Mouse (Mus musculus) right cerebral cortex, postnatal 36 days (tissue): ENCODE measurements around the gene Hspb3.

ENCODE experiments used
- DNase-seq, 2 experiments: peaks; one replicate each; pipeline ENCODE4 v3.0.0; 2022; ENCODE audit warnings: low spot score in 2 of 2, mixed read lengths in 1 of 2

Hspb3 gene

DNA sequence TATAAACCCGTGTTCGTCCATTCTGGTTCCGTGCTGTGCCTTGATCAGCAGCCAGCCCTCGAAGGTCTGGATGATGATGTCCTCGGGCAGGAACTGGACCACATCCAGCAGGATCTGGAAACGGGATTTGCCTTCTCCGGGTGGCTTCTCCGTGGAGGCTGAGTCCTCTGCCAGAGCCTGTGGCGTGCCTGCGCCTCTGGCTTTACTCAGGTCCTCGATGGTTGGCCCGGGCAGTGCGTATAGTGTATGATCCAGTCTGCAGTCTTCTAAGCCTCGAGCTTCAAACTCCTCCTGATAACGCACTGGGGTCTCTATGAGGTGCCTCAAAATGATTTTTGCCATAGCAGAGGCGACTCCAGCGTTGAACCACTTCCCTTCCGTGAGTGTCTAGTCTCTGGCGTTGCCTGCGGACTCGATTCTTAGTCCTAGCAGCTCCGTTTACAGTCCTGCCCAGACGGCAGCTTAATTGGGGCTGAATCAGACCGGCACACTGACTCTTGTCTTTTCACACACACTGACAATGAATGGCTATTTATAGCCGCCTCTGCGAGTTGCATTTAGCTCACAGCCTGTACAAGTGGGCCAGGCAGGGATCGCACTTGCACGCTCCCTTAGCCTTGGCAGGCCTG is at the start of gene Hspb3:
TSS of gene Hspb3 (minus strand) at position 526 of the 629 bp plus-strand sequence.
- DNase-seq = peak; percentile 30 to 66

DNA sequence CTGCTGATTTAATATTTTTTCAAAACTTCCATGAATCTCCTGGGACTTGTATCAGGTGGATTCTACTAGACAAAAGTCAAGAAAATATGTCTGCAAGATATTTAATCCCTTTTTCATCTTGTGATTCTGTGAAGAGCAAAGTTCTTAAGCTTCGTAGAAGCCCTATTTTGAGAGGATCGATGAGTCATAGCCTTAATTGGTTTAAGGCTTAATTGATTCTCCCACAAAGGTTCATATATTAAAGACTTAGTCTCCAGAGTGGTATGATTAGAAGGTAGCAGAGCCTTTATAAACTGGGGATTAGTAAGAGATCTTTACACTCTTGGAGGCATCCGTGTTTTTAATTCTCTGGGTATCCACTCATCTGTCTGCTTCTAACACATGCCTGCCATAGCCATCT is 49.7 kb upstream of the Hspb3 start:
- DNase-seq = no peak

DNA sequence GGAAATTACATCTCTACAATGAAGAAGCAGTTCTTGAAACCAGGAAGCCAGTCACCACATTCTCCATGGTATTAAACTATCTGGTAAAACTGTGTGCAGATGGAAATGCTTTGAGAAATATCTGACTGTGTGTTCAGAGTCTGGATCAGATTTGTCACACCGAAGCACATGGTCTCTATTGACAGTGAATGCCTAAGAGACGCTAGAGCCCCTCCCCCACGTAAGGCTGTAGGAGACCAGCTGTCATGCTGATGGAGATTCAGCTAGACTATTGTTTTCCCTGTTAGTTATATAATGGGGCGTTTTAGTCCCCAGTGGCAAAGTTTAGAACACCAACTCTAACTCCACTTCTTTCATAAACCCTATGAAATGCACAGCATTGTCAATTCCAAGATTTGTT is 42.7 kb upstream of the Hspb3 start:
- no peak for DNase-seq

DNA sequence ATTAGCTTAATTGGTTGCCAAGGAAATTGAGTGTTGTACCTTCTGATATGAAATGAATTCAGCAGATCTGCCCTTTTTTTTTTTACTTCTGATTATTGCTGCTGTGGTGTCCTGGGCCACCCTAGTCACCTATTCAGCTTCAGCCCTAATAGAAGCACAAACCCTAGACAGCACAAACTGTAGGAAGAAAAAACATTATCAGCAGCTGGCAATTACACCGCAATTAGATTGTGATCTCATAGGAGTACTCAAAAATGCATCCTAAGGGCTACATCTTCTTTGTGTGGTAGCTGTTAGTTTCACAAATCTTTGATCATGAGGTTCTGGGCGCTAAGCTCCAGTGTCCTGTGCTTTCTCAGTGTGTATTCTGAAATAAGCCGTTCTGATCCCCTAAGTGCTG is 37.7 kb upstream of the Hspb3 start:
- no peak for DNase-seq

DNA sequence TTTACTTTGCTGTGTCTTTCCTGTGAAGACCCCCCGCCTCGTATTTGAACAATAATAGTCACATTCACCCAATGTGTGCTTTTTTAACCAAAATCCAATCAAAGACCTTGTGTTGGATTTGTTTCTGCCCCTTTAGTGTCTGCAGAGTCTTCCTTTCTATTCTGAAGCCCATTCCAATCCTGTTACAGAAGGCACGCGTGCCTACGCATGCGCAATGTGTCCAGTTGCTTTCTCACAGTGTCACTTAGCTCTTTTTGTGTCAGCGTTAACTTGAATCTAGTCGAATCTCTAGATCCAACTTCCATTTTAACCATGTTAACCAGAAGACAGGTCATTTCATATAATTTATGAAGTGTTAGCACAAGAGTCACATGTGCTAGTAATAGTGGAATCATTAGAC is 36.5 kb upstream of the Hspb3 start:
- no peak for DNase-seq

DNA sequence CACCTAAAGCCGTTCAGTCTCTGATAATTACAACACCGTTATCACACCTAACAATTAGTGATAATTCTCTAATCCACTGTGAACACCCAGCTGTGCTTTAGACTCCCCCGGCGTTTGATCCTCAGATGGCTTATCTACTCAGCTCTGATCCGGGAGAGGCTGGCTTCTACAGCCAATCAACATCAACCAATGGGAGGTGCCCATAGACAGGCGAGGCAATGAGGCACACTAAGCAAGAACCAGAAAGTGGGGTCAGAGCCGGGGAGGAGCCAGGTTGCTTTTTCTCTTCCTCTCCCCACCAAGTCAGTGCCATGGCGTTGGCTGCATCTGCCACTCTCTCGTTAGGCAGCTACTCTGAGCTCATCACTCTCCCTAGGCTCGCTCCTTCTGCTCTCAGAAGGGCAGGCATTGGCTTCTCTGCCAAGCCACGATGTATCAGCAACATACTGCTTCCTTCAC is 36.0 kb upstream of the Hspb3 start:
- DNase-seq = peak in 1 of 2 experiments; percentile 39

DNA sequence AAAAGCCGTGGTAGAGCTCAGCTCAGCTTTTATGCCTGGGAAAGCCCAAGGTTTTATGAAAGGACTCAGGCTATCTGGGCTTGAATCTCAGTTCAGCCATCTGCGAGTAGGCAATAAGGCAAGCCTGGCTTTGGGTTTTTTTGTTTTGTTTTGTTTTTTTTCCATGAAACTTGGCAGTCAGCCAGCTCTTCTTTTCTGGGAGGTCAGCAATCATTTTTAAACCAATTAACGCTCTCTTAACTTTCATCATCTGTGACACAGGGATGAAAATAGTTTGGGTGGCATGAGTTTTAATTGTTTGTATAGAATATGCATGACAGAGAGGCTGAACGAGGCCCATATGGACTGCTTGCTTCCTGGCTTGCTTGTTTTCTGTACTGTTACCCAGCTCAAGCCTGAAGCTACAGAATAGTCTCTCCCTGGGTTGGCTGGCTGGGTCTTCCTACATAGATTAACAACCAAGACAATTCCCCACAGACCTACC is 33.4 kb upstream of the Hspb3 start:
- DNase-seq = no peak

DNA sequence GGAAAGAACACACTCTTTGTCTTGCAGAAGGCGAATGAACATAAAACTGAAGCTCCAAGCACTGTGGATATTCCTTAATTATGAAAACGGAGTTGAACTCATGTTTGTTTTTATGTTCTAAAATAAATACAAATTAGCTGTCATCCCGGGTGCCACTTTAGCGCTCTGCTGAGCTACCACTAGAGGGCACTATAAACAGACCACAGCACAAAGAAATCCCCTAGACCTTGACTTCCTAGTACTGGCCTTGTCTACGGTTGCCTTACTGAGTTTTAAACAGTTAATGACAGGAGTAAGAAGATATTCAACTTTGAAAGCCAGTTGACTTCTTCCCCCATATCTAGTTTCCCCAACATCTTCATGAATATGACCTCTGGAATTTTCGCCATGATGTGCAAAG is 29.9 kb upstream of the Hspb3 start:
- DNase-seq = peak; percentile 9 to 16

DNA sequence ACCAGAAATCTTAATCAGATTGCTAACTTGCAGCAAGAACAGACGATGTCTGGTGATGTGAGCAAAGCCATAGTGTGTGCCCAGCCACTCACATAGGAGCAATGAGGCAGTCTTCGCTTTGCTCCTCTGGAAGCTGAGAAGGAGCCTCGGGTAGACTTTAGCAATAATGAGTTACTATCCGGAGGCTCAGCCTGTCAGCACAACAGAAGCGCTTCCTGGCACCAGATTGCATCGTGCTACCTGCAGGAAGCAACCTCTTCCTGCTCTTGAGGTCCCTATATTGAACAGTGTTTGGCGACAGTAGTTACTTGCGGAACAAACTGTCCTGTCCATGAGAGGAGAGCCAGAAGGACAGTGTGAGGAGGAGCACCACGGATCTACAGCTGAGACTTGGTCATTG is 28.2 kb upstream of the Hspb3 start:
- DNase-seq = no peak

DNA sequence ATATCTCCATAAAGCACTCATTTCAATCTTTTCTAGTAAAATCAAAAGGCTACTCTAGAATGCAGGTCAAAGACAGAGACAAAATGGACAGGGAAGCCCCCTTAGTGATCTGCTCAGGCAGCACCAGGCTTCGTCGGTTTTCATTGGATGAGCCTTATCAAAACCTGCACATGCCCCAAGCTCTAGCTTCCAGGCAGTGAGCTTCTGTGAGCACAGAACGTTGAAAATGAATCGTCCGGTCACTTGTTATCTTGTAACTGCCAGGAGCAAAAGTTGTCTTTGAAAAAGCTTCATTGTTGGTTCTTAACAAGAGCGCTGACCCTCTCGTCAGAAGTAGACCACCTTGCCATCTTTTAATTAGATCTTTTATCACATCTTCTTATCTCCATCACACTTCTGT is 26.4 kb upstream of the Hspb3 start:
- no peak for DNase-seq

DNA sequence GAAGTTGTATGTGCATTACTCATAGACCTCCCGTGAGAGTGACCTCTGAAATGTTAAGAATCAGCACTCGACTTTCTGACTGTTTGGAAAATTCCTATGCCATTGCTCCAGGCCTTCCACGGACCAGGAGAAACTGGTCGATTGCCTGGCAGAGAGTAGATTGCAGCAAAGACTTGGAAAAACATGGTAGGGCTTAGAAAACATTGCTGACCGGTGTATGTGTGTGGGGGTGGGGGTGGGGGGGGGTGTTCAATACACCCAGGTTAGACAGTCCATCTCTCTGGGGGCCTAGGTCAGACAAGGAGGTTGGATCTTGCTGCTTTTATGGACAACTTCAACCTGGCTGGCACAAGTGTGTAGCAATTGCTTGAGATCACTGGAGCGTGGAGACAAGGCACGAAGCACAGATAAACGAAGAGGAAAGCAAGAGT is 23.2 kb upstream of the Hspb3 start:
- no peak for DNase-seq

DNA sequence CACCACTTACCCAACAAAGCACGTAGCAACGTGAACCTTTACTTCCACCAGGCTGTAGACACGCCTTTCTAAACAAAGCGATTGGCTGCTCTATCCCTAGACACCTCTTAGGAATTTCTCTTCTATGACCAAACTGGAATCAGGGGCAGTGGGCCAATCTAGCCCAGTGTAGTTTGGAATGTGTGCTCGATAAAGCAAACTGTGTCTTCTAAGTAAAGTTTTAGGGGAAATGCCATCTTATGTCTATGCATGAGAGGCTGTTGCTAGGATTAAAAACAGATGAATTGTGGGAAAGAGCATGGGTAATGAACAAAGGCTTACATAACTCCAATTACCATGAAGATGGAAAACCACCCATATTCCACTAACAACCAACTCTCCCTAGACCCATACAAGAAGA is 19.3 kb upstream of the Hspb3 start:
- DNase-seq = no peak

DNA sequence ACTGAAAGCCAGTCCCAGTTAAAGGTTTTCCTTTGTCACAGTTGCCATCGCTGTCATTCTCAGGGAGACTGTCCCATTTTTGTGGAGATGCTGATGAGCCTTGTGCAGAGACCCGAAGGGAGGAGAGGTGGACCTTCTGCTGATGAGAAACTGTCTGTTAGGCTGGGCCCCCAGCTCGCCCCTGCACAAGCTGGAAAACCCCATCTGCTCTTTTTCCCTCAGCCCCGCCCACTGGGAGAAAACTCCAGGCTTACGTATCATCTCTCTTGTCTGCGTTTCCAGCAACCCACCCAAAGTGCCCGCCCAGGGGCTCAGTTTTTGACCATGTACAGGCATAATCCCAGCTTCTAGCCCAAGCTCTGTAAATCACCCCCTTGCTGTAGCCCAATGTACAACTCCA is 17.2 kb upstream of the Hspb3 start:
- DNase-seq = no peak

DNA sequence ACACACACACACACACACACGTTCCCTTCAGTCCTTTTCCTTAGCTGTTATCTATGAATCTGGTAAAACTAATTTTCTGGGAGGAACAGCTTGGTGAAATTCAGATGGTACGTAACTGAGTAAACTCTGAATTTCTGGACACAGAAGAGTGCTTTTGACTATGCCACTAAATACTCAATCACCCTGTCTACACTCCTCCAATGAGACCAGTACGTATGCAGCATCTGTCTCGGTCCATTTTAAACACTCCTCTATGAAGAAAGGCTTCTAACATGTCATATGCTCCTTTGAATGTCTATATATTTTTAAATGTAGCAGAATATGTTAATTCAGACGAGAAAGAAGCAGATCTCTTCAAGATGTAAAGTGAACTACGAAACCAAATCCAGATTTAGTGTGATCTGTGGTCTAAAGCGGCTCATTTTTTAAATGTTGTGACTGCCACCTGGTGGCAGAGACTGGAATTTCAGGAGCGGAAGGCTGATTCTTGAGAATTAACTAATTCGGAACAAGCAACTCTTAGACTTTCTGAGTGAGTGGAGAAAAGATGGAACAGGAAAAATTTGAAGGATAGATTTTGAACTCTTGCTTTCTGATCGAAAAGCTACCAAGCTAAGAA is 6.1 kb upstream of the Hspb3 start:
- peak in 1 of 2 experiments; percentile 45 for DNase-seq

DNA sequence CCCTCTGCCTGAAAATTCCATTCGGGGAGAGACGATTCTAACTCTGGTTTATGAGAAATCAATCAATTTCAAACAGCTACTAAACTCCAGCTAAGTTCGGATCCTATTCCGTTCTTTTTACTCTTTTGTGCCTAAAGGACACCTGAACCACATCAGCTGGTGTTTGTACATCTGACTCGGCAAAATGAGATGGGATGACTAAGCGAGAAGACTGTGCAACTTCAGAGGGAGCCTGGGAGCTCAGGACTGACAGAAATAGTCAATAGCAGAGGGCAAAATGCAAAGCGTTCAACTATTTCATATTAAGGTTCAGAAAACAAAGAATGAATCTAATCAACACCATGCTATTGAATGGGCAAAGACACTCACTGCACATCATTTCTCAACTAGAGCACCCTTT is 407 bp upstream of the Hspb3 start:
- no peak for DNase-seq

DNA sequence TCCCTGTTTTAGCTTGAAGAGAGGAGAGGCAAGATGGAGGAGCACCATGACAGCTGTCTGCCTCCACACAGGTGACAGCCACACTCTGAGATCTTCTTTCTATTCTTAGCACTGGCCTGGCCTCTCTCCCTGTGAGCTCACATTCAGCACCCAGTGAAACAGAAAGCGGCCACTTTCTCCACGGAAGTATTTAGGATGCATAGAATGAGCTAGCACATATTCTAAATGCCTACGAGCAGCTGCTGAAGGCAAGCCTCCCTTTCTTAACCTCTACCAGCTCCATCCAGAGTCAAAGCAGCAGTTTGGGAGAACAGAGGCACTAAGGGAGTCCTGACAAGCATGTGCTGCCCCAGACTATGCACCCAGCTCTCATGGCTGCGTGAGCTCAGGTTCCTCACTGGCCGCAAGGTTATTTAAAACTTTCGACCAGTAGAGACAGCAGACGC is 1.6 kb downstream of the Hspb3 start:
- no peak for DNase-seq

DNA sequence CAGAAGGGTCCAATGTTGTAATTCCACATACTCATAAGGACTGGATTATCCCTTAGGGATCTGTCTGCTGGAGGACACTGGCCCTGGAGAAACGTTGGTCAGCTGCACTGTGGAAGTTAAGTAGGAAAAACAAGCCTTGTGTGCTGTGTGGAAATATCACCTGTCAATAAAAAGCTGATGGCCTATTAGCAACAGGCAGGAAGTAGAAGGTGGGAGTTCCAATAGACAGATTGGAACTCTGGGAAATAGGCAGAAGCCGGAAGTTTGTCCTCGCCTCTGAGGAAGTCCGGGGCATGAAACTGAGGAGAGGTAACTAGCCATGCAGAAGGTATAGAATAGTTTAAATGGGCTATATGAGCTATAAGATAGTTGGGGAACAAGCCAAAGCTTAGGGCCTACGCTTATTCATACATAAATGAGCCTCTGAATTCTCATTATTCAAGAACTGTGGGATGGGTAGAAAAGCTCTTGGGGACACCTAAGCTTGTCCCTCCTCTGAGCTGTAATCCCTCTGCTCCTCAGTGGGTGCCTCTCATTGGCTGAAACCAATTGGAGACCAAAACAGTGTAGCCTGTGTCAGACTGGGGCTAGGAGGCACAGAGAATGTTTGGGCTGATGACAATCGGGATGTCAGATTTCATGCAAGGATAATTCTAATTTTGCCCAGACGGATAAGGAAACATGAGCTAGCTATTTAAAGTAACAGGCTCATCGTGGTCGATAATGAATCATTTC is 2.7 kb downstream of the Hspb3 start:
- DNase-seq = no peak

DNA sequence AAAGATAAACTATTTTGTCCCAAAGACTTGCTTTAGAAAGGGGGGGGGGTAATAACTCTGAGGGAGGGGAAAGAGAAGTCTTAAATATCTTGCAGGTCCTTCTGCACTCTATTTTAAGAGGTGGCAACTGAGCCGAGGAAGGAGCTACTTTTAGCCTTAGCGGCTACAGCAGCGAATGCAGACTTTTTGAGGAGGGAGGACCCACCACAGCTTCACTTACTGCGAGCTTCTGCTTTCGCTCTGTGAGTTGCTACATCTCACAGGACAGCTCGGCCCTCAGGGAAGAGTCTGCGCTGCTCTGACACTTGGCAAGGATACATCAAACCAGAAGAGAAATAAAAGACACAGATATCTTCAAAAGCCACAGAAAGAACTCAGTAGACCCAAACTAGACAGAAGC is 6.3 kb downstream of the Hspb3 start:
- DNase-seq = peak in 1 of 2 experiments; percentile 53

DNA sequence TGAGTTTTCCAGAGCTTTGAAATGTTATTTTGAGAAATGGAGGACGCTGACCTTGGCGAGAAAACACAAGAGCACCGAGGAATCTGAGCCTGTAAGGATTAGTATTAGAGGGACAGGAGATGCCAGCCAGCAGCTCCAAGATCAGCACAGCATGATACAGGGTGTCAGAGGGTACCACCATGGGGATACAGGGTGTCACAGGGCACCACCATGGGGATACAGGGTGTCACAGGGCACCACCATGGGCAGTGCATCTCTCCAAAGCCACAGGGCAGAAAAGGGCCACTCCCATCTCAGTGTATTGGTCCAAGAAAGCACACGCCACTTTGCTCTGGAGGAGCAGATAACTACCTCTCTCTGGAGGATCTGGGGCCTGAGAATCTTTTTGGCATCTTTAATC is 6.8 kb downstream of the Hspb3 start:
- DNase-seq = no peak

DNA sequence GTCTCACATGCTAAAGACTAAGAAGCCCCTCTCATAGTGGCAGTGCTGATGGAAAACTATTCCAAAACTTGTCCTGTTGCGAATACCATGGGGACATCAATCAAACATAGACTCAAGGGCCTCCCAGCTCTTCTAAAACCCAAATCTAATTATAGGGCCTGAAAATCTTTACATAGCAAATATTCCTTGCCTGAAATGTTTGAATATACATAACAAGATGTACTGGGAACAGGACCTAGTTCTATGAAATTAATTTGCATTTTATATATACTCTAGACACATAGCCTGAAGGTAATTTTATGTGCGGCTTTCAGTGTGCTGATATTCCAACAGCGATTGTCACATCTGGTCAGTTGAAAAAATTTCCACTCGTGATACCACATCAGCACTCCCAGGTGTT is 8.0 kb downstream of the Hspb3 start:
- DNase-seq = no peak

DNA sequence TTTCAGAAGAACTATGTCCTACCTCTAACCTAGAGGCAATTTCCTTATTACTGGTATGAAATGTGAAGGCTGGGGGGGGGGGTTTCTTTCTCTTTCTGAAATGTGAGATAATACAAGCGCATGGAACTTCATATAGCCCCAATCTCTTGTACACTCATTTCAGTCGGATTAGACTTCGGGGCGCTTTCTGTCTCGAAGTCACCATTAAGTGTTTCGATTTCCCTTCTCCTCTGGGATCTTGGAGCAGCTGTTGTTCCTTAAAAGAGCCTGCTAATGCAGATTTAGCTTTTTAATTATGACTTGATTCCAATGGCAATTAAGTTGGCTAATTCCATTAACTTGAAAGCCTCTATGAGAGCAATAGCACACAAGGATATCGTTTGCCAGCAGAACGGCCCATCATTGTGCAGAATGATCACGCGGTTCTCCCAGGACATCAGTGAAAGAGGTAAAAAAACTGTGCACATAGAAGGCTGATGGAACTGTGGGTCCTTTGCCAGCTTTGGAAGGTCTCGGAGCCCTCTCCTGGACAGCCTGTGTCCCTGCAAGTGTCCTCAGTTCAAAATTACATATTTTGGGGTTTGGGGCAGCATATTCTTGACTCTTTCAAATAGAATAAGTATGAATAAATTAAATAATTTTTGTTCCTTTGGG is 22.4 kb downstream of the Hspb3 start:
- no peak for DNase-seq

DNA sequence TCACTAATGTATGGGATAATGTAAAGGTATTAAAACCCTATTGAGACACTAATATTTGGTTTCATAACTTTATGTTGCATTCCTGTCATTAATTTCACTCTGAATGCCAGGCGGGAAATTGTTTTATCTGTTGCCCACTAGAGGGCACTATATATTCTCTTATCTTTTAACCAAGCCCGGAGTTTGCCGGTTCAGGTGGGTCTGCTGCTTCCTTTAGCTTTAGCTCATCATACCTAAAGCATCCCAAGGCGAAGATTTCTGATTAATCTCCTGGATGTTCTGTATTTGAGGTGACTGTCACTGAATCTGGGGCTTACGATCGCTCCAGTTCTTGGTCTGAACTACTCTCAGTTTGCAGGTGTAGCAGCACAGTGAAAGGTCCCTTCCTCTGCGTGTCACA is 24.6 kb downstream of the Hspb3 start:
- DNase-seq = no peak
